Mouse (Mus musculus) bone marrow macrophage, adult 2 months (primary cell): ENCODE measurements at regions not wholly inside any gene's neighbourhood (a gene's known extent, or its start where the extent isn't known, plus 50 kb on each side); places are given as distances from the start of the nearest gene placed in this dataset.

Source experiments
- CTCF ChIP-seq: IDR thresholded peaks from 2 replicates; pipeline ENCODE4 v1.5.1; 2012; ENCODE audit warnings: low read depth, mild to moderate bottlenecking, low read length, moderate library complexity
- POLR2A ChIP-seq: IDR thresholded peaks from 2 replicates; pipeline ENCODE4 v1.6.1; 2012; ENCODE audit warnings: mild to moderate bottlenecking, low read depth, low read length, borderline replicate concordance

DNA sequence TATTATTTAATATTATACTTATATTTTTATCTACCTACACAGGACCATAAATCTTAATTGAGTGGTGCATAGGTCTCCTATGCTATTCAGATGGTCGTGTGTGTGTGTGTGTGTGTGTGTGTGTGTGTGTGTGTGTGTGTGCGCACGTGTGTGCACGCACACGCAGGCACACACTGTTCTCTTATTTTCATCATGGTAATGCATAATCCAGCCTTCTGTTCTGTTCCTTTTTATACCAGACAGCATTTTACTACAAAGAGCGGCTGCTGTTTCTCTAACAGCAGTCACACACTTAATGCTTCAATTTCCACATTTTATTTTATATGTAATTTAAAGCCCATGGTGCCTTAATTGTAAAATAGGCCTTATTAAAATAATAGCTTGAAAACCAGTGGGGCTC lies 537.0 kb downstream of the Ebf1 start:
- TF ChIP-seq CTCF (no peak), POLR2A (no peak)
